ENCODE assay signal across 8 mouse cellular contexts in genomic region chr10:93083198-93083962, GRCm38 (mm10). TPM values are rescaled to one million over a fixed set of nuclear protein-coding genes. Genes with fewer than 3 reads are reported as not detected.
DNase-seq lines count a peak whose midpoint lies in the region; ATAC-seq lines count a peak whose summit lies in the region.

No protein-coding gene starts in this region.

- no peaks in the 10 kb centered on the region for H3K27me3 ChIP-seq in forebrain, embryonic 16.5 days (replicated peaks; ENCODE audit: control insufficient read depth, insufficient read depth, low read length)
- no peaks in the 10 kb centered on the region for H3K27me3 ChIP-seq in liver, embryonic 16.5 days (ENCODE audit: control insufficient read depth, insufficient read depth, low read depth, low read length)
- H3K27me3 ChIP-seq in stomach, embryonic 16.5 days (ENCODE audit: control insufficient read depth, insufficient read depth, low read length): no peaks in the 10 kb centered on the region

- no peaks in the 10 kb centered on the region for H3K9me3 ChIP-seq in forebrain, embryonic 16.5 days (ENCODE audit: control insufficient read depth, low read length)
- no peaks in the 10 kb centered on the region for H3K9me3 ChIP-seq in liver, embryonic 16.5 days (replicated peaks; ENCODE audit: control insufficient read depth, low read length)
- no peaks in the 10 kb centered on the region for H3K9me3 ChIP-seq in stomach, embryonic 16.5 days (replicated peaks; ENCODE audit: control insufficient read depth, low read length)

- peak overlapping the region; percentile 70 for H3K27ac ChIP-seq in forebrain, embryonic 16.5 days (ENCODE audit: low read length)
- no peak overlapping the region for H3K27ac ChIP-seq in liver, embryonic 16.5 days (ENCODE audit: low read length)
- no peak overlapping the region for H3K27ac ChIP-seq in stomach, embryonic 16.5 days (ENCODE audit: low read length)

- H3K36me3 ChIP-seq in forebrain, embryonic 16.5 days (ENCODE audit: control insufficient read depth, insufficient read depth): no peaks in the 10 kb centered on the region
- no peaks in the 10 kb centered on the region for H3K36me3 ChIP-seq in liver, embryonic 16.5 days (ENCODE audit: control insufficient read depth, insufficient read depth)
- no peaks in the 10 kb centered on the region for H3K36me3 ChIP-seq in stomach, embryonic 16.5 days (ENCODE audit: control insufficient read depth, insufficient read depth, low read length)

- peak overlapping the region; percentile 52 for H3K4me2 ChIP-seq in forebrain, embryonic 16.5 days (ENCODE audit: low read length)
- H3K4me2 ChIP-seq in liver, embryonic 16.5 days (ENCODE audit: low read depth, low read length): peak overlapping the region; percentile 52
- peak overlapping the region; percentile 40; the same call in 1 of the 2 replicates for H3K4me2 ChIP-seq in stomach, embryonic 16.5 days (ENCODE audit: low read depth, low read length)

- peak overlapping the region; percentile 31 for H3K4me3 ChIP-seq in forebrain, embryonic 16.5 days (replicated peaks; ENCODE audit: low read length)
- peak overlapping the region; percentile 29; the same call in 1 of the 2 replicates for H3K4me3 ChIP-seq in liver, embryonic 16.5 days (ENCODE audit: low read depth, low read length)
- peak overlapping the region; percentile 20 for H3K4me3 ChIP-seq in stomach, embryonic 16.5 days (replicated peaks; ENCODE audit: low read length)

- peak; percentile 56 for DNase-seq in adrenal gland, adult 2 months
- DNase-seq in adrenal gland, adult 8-10 months: no peak
- peak; percentile 45 for DNase-seq in right cerebral cortex, adult 18-20 months
- DNase-seq in right cerebral cortex, postnatal 25 days: no peak
- no peak for DNase-seq in layer of hippocampus, adult 9-11 months

- 2% methylated on average over 17 of the region's 17 CpGs for WGBS in forebrain, embryonic 16.5 days
- WGBS in liver, embryonic 16.5 days (ENCODE audit: insufficient replicate concordance): 11% methylated on average over 17 of the region's 17 CpGs
- WGBS in stomach, embryonic 16.5 days: 13% methylated on average over 17 of the region's 17 CpGs

- peak; percentile 69 for ATAC-seq in forebrain, embryonic 16.5 days
- ATAC-seq in liver, embryonic 16.5 days (ENCODE audit: low read depth): no peak
- no peak for ATAC-seq in stomach, embryonic 16.5 days (ENCODE audit: insufficient read depth, low FRiP score)

- H3K4me1 ChIP-seq in forebrain, embryonic 16.5 days (replicated peaks; ENCODE audit: control insufficient read depth, insufficient read depth, low read length): peaks cover 16% of the 10 kb centered on the region
- peaks cover 14% of the 10 kb centered on the region for H3K4me1 ChIP-seq in liver, embryonic 16.5 days (ENCODE audit: control insufficient read depth, low read depth, low read length)
- peaks cover 4% of the 10 kb centered on the region; the same call in 1 of the 2 replicates for H3K4me1 ChIP-seq in stomach, embryonic 16.5 days (ENCODE audit: control insufficient read depth, insufficient read depth, low read length)

- peak overlapping the region; percentile 57 for H3K9ac ChIP-seq in forebrain, embryonic 16.5 days (replicated peaks; ENCODE audit: low read depth, low read length)
- H3K9ac ChIP-seq in liver, embryonic 16.5 days (ENCODE audit: low read depth, low read length): peak overlapping the region; percentile 21; the same call in 1 of the 2 replicates
- no peak overlapping the region for H3K9ac ChIP-seq in stomach, embryonic 16.5 days (ENCODE audit: low read length)

RNA-seq across cellular contexts. Expression of gene Cfap54, which starts 2.0 kb away (rescaled TPM):
- 1 to 10 TPM; 4.8 to 6.8 TPM for total RNA-seq in adrenal gland, adult 2 months (2021)
- polyA plus RNA-seq in adrenal gland, adult 2 months (2012; rRNA removed): 0.35 and 1.6 TPM in 2 replicates
- 1 to 10 TPM; 4.0 to 6.1 (median 5.1) TPM for total RNA-seq in adrenal gland, adult 8-10 months (2022)
- 2.2 and 2.3 TPM in 2 replicates for polyA plus RNA-seq in forebrain, embryonic 16.5 days (2015; fragmentation: Nextera tagmentation; extraction: Ambion mirVana)
- 0.07 TPM in 1 of 2 replicates, not detected in the other for polyA plus RNA-seq in liver, embryonic 16.5 days (2015; fragmentation: Nextera tagmentation; extraction: Ambion mirVana)
- polyA plus RNA-seq in stomach, embryonic 16.5 days (2015; fragmentation: Nextera tagmentation; extraction: Ambion mirVana): 0.15 and 0.27 TPM in 2 replicates

Comparison
In these comparisons a context has a peak if more than half of its experiments do, and no peak if none do; other contexts are left out.
1. DNase-seq: peak in adrenal gland, adult 2 months (single experiment) and right cerebral cortex, adult 18-20 months (single experiment); none in adrenal gland, adult 8-10 months (single experiment), right cerebral cortex, postnatal 25 days (single experiment) and layer of hippocampus, adult 9-11 months (single experiment).
2. Peak in every context shown above with its lines, with median percentiles within 50 percentile points of each other: H3K4me2 ChIP-seq and H3K4me3 ChIP-seq.